Mouse (Mus musculus) ovary, postnatal 14 days (tissue): ENCODE data around the gene Bicdl1.

Source experiments
- DNase-seq: peaks from one replicate; pipeline ENCODE4 v3.0.0; 2022; ENCODE audit warnings: low spot score

Gene Bicdl1

GRCm38 (mm10) chr5:115626237-115626886 lies 105.1 kb downstream of the Bicdl1 start:
- no peak for DNase-seq

DNA sequence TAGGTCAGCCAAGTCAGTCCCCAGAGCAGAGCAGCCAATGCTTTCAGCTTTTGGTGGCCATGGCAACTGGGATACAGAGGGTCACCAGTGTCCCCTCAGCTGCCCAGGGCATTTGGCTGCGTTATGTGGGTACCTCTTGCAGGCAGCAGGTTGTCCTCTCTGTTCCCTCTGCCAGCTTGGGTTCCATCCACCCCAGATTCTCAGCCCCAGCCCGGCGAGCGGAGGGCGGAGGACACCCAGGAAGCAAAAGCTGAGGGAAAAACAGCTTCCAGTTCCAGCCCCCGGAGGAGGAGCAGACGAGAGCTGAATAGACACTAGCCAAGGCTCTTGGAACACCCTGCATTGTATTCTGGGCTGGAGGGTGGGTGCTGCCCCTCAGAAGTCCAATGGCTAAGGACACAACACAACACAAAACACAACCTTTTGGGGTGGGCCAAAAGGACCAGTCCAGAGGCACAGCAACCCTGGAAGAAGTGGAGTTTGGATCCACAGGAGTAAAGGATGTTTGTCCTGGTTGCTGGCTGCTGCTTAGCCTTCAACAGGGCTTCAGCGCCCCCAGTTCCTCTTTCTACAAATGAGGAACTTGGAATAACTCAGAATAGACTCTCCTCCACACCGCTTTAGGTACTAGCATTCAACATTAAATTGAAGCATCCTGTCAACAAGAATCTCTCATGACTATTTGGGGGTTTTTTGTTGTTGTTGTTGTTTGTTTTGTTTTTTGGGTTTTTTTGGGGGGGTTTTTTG lies 107.6 kb downstream of the Bicdl1 start:
- DNase-seq: no peak

DNA sequence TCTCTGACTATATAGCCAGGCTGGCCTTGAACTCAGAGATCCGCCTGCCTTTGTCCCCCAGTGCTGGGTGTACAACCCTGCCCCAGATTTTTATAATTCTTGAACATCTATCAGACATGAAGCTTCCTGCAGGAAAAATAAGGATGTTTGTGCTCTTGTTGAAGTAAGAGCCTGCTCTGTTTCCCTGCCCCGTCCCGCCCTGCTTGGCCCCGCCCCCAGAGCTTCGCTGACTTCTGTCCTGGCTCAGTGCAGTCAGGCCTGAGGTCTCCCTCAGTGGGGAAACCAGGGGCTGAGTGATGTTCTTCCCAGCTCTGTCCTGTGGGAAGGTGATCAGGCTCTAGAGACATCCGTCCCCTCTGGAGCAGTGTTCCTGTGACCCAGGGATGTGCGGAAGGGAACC lies 108.7 kb downstream of the Bicdl1 start:
- DNase-seq: no peak

DNA sequence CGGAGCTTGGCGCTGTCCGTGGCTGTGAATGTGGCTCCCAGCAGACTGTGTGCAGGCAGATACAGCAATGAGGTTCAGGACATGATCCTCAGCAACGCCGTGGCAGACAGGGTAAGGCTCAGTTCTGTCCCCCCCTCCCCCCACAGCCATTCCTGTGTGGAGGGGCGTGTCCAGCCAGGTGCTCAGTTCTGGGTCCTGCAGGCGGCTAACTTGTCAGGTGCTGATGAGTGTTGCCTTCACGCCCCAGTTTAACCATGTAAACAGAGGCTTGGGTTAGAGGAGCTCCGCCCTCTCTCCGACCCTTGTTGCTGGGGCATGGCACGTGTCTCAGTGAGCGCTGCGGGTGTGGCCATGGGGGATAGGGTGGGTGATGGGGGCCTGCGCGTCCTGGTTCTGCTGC lies 111.7 kb downstream of the Bicdl1 start:
- no peak for DNase-seq

- no peak for DNase-seq
Measured at GRCm38 (mm10) chr5:115614948-115615347, 116.5 kb downstream of the Bicdl1 start.

DNA sequence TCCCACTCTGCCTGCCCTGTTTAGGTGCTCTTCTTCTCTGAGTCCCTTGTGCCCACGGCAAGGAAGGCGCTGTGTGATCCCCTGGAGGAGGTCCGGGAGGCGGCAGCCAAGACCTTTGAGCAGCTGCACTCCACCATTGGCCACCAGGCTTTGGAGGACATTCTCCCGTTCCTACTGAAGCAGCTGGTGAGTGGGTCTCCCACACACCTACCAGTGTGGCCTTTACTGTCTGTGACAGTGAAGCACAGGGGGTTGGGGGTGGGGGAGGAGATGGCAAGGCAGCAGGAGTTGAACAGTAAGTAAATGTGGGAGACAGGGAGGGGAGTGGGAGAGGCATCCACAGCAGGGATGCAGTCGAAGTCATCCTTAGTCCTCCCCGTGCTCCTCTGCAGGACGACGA lies 118.1 kb downstream of the Bicdl1 start:
- no peak for DNase-seq

GRCm38 (mm10) chr5:115611566-115611965 lies 119.9 kb downstream of the Bicdl1 start:
- DNase-seq: no peak

- no peak for DNase-seq
Measured at GRCm38 (mm10) chr5:115603561-115603960, 127.9 kb downstream of the Bicdl1 start.
